Comparison of ENCODE assay signal across 22 mouse cellular contexts in genomic region chr2:77042912-77043311, GRCm38 (mm10).
DNase-seq lines count a peak whose midpoint lies in the region; ATAC-seq and TF ChIP-seq lines count a peak whose summit lies in the region.
"Had no signal": no experiment of that assay in that cellular context is flagged by ENCODE, and none has a peak within 500 bp of the region (broad histone marks: within the 10 kb centered on the region; RNA-seq: fewer than 3 reads in every experiment).

No protein-coding gene starts in this region.

- DNase-seq in frontal cortex, postnatal 10 days (ENCODE audit: low spot score in 2 of 2) = no peak
- no peak for DNase-seq in limb, embryonic 10.5 days (ENCODE audit: low spot score)
- DNase-seq in heart, postnatal 0 days (ENCODE audit: low spot score) = peak; percentile 67
- no peak for DNase-seq in hindbrain, embryonic 14.5 days (ENCODE audit: low spot score)
- DNase-seq: adrenal gland, postnatal 14 days; cerebellum, adult 11 months; cerebellum, postnatal 14 days; kidney, adult 11 months; lung, adult 2 months; right cerebral cortex, postnatal 14 days; thymus, adult 18-20 months; thymus, postnatal 4 days had no signal

- H3K4me3 ChIP-seq in limb, embryonic 13.5 days = no peak overlapping the region
- H3K4me3 ChIP-seq in limb, embryonic 10.5 days = no peak overlapping the region
- no peak overlapping the region for H3K4me3 ChIP-seq in heart, postnatal 0 days (ENCODE audit: low read depth, low read length)
- H3K4me3 ChIP-seq in hindbrain, embryonic 14.5 days (replicated peaks; ENCODE audit: low read length) = no peak overlapping the region
- H3K4me3 ChIP-seq: midbrain, embryonic 15.5 days; neural tube, embryonic 15.5 days; stomach, embryonic 15.5 days had no signal

- no peak for TF ChIP-seq EP300 in heart, postnatal 0 days (IDR thresholded peaks at IDR 0.05; ENCODE audit: low read depth)

- no peaks in the 10 kb centered on the region for H3K9me3 ChIP-seq in limb, embryonic 13.5 days
- no peaks in the 10 kb centered on the region for H3K9me3 ChIP-seq in limb, embryonic 10.5 days (replicated peaks)
- no peaks in the 10 kb centered on the region for H3K9me3 ChIP-seq in heart, postnatal 0 days (replicated peaks; ENCODE audit: control insufficient read depth, low read length)
- H3K9me3 ChIP-seq in hindbrain, embryonic 14.5 days (ENCODE audit: control insufficient read depth, low read length) = no peaks in the 10 kb centered on the region
- H3K9me3 ChIP-seq: midbrain, embryonic 15.5 days; neural tube, embryonic 15.5 days; stomach, embryonic 15.5 days had no signal

- TF ChIP-seq CTCF in heart, postnatal 0 days (IDR thresholded peaks at IDR 0.05; ENCODE audit: low read depth) = no peak

- peak; percentile 59 for ATAC-seq in frontal cortex, adult (ENCODE audit: low TSS enrichment)
- peak; percentile 32; the same call in 1 of the 2 replicates for ATAC-seq in limb, embryonic 13.5 days (ENCODE audit: low FRiP score, low read depth)
- ATAC-seq in heart, postnatal 0 days (ENCODE audit: insufficient read depth, low read depth) = peak; percentile 89
- ATAC-seq in hindbrain, embryonic 14.5 days (ENCODE audit: low FRiP score) = no peak
- ATAC-seq in erythroblast, adult 5-6 weeks (replicated peaks; ENCODE audit: low FRiP score, poor library complexity, severe bottlenecking) = no peak
- ATAC-seq in activated CD4-positive, CD25-positive, alpha-beta regulatory T cell, adult 4 months = no peak
- ATAC-seq: hindbrain, postnatal 0 days; midbrain, embryonic 15.5 days had no signal

- 73% methylated on average over 3 of the region's 3 CpGs for WGBS in limb, embryonic 13.5 days
- 86% methylated on average over 3 of the region's 3 CpGs for WGBS in limb, embryonic 10.5 days
- WGBS in heart, postnatal 0 days = 29% methylated on average over 3 of the region's 3 CpGs
- 87% methylated on average over 3 of the region's 3 CpGs for WGBS in hindbrain, embryonic 14.5 days

- H3K9ac ChIP-seq in limb, embryonic 13.5 days = no peak overlapping the region
- no peak overlapping the region; the same call in 1 of the 2 replicates for H3K9ac ChIP-seq in heart, postnatal 0 days (replicated peaks; ENCODE audit: low read depth, low read length)
- H3K9ac ChIP-seq in hindbrain, embryonic 14.5 days = no peak overlapping the region
- H3K9ac ChIP-seq: midbrain, embryonic 15.5 days; neural tube, embryonic 15.5 days; stomach, embryonic 15.5 days had no signal

- H3K4me2 ChIP-seq in limb, embryonic 13.5 days (replicated peaks) = no peak overlapping the region
- peak overlapping the region; percentile 18; the same call in 1 of the 2 replicates for H3K4me2 ChIP-seq in heart, postnatal 0 days (ENCODE audit: low read depth, low read length)
- no peak overlapping the region for H3K4me2 ChIP-seq in hindbrain, embryonic 14.5 days (replicated peaks)
- H3K4me2 ChIP-seq: liver, embryonic 11.5 days; midbrain, embryonic 15.5 days; neural tube, embryonic 15.5 days; stomach, embryonic 15.5 days had no signal

- H3K27ac ChIP-seq in limb, embryonic 13.5 days = no peak overlapping the region
- H3K27ac ChIP-seq in limb, embryonic 10.5 days = no peak overlapping the region
- peak overlapping the region; percentile 85 for H3K27ac ChIP-seq in heart, postnatal 0 days (ENCODE audit: low read depth)
- no peak overlapping the region for H3K27ac ChIP-seq in hindbrain, embryonic 14.5 days
- H3K27ac ChIP-seq: hindbrain, postnatal 0 days; midbrain, embryonic 15.5 days; neural tube, embryonic 15.5 days; stomach, embryonic 15.5 days had no signal

- H3K4me1 ChIP-seq in limb, embryonic 13.5 days = no peaks in the 10 kb centered on the region
- H3K4me1 ChIP-seq in limb, embryonic 10.5 days = no peaks in the 10 kb centered on the region
- H3K4me1 ChIP-seq in heart, postnatal 0 days (ENCODE audit: control insufficient read depth, insufficient read depth) = peaks cover 16% of the 10 kb centered on the region
- H3K4me1 ChIP-seq in hindbrain, embryonic 14.5 days (replicated peaks; ENCODE audit: control insufficient read depth, insufficient read depth, low read length) = no peaks in the 10 kb centered on the region
- H3K4me1 ChIP-seq: midbrain, embryonic 15.5 days; neural tube, embryonic 15.5 days; stomach, embryonic 15.5 days had no signal

- H3K27me3 ChIP-seq in limb, embryonic 13.5 days = no peaks in the 10 kb centered on the region
- no peaks in the 10 kb centered on the region for H3K27me3 ChIP-seq in limb, embryonic 10.5 days (ENCODE audit: low read depth, poor library complexity, severe bottlenecking)
- no peaks in the 10 kb centered on the region for H3K27me3 ChIP-seq in heart, postnatal 0 days (ENCODE audit: control insufficient read depth, insufficient read depth, low read length)
- no peaks in the 10 kb centered on the region for H3K27me3 ChIP-seq in hindbrain, embryonic 14.5 days (ENCODE audit: control insufficient read depth, insufficient read depth, low read length)
- H3K27me3 ChIP-seq: midbrain, embryonic 15.5 days; neural tube, embryonic 15.5 days; stomach, embryonic 15.5 days had no signal

- no peaks in the 10 kb centered on the region for H3K36me3 ChIP-seq in limb, embryonic 13.5 days
- H3K36me3 ChIP-seq in limb, embryonic 10.5 days = no peaks in the 10 kb centered on the region
- H3K36me3 ChIP-seq in heart, postnatal 0 days (replicated peaks; ENCODE audit: control insufficient read depth, insufficient read depth, low read length) = peaks cover 34% of the 10 kb centered on the region
- H3K36me3 ChIP-seq in hindbrain, embryonic 14.5 days (replicated peaks; ENCODE audit: control insufficient read depth, insufficient read depth) = no peaks in the 10 kb centered on the region
- H3K36me3 ChIP-seq: G1E; midbrain, embryonic 15.5 days; neural tube, embryonic 15.5 days; stomach, embryonic 15.5 days had no signal

Comparison
In these comparisons a context has a peak if more than half of its experiments do, and no peak if none do; other contexts are left out.
1. ATAC-seq: peak in frontal cortex, adult (single experiment), limb, embryonic 13.5 days (single experiment) and heart, postnatal 0 days (single experiment); none in hindbrain, embryonic 14.5 days (single experiment), erythroblast, adult 5-6 weeks (single experiment) and activated CD4-positive, CD25-positive, alpha-beta regulatory T cell, adult 4 months (single experiment).